Mouse (Mus musculus): ENCODE results near the gene Epm2a. TPM values are rescaled to one million over a fixed set of nuclear protein-coding genes. Genes with fewer than 3 reads are reported as not detected.
"Not testable (repeated sequence)": the region's sequence is repeated elsewhere in the genome, so short reads cannot be mapped to it uniquely, and the experiment has no call there.

The Epm2a gene
- total and polyA plus RNA-seq, 2 experiments = 2.9 to 6.7 TPM

DNA sequence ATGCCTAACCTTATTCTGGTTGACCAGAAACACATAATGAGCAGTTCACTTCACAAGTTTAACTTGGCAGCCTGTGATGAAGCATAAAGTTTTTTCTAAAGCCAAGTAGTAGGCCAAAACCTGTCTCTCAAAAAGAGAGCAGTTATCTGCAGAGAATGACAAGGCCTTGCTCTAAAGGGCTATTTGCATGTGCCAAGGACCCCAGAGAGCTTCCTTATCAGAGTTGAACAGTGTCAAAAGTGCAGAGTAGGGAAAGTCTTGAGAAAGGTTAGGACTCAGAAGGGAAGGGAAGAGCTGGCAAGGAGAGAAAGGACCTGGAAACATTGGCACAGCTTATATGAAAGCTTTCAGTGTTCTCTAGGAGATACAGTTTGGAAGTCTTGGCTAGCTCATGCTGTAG lies 32.7 kb upstream of the Epm2a start:
- no peak overlapping the region for H3K4me3 ChIP-seq (ENCODE audit: insufficient read depth, low read depth, low read length)
- TF ChIP-seq CTCF (IDR thresholded peaks at IDR 0.05; ENCODE audit: low read depth, low read length) (no peak), POLR2A (IDR thresholded peaks at IDR 0.05; ENCODE audit: extremely low read depth, insufficient read depth, low read length) (no peak)
- H3K9ac ChIP-seq (ENCODE audit: low read depth, low read length) = no peak overlapping the region
- H3K79me2 ChIP-seq (ENCODE audit: control insufficient read depth, insufficient read depth, low read length) = no peaks in the 10 kb centered on the region
- no peak overlapping the region for H3K27ac ChIP-seq (replicated peaks; ENCODE audit: insufficient read depth, low read depth, low read length)
- no peaks in the 10 kb centered on the region for H3K4me1 ChIP-seq (ENCODE audit: control insufficient read depth, insufficient read depth, low read length)
- DNase-seq (ENCODE audit: extremely low read depth, low read depth, low spot score) = no peak
- no peaks in the 10 kb centered on the region for H3K27me3 ChIP-seq (ENCODE audit: control insufficient read depth, insufficient read depth, low read length)
- H3K36me3 ChIP-seq (ENCODE audit: control insufficient read depth, insufficient read depth, low read length) = no peaks in the 10 kb centered on the region

DNA sequence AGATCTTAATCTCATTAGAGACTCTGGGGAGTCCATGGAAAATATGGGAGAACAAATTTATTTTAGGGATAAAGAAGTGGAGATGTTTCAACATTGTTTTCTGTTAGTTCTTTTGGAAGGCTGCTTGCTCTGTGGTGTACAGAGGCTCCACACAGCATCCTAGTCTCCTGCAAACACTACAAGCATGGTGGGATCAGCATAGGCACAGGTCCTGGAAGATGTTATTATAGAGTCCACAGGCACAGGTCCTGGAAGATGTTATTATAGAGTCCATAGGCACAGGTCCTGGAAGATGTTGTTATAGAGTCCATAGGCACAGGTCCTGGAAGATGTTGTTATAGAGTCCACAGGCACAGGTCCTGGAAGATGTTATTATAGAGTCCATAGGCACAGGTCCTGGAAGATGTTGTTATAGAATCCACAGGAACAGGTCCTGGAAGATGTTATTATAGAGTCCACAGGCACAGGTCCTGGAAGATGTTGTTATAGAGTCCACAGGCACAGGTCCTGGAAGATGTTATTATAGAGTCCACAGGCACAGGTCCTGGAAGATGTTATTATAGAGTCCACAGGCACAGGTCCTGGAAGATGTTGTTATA lies 25.2 kb upstream of the Epm2a start:
- H3K9ac ChIP-seq (ENCODE audit: low read depth, low read length); H3K4me1 ChIP-seq (ENCODE audit: control insufficient read depth, insufficient read depth, low read length); DNase-seq (ENCODE audit: extremely low read depth, low read depth, low spot score); H3K27me3 ChIP-seq (ENCODE audit: control insufficient read depth, insufficient read depth, low read length); H3K36me3 ChIP-seq (ENCODE audit: control insufficient read depth, insufficient read depth, low read length); H3K79me2 ChIP-seq (ENCODE audit: control insufficient read depth, insufficient read depth, low read length); H3K4me3 ChIP-seq (ENCODE audit: insufficient read depth, low read depth, low read length); H3K27ac ChIP-seq (replicated peaks; ENCODE audit: insufficient read depth, low read depth, low read length): not testable (repeated sequence)

DNA sequence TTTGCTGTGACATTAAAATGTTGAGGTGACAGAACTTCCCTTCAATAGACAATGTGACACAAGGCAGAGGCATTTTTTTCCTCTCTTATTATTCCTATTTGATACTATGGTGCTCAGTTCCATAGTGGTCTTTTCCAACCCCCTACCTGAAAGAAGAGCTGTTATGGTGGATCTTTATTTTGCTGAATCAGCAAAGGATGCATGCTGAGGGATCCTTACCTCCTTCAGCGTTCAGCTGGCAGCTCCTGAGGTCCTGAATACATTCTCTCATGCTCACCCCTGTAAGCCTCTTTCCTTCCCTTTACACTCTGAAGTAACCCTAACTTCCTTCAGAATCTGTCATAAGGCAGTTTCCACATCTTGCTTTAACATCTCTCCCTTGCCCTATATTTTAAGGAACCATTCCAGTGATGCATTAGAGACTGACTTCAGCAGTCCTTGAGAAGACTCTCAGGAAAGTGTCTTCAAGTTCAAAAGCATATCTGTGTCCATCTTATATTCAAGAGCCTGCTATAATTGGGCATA lies 23.7 kb upstream of the Epm2a start:
- Histone ChIP-seq H3K27me3 (ENCODE audit: control insufficient read depth, insufficient read depth, low read length) (no peaks in the 10 kb centered on the region), H3K4me3 (ENCODE audit: insufficient read depth, low read depth, low read length) (no peak overlapping the region), H3K79me2 (ENCODE audit: control insufficient read depth, insufficient read depth, low read length) (no peaks in the 10 kb centered on the region), H3K9ac (ENCODE audit: low read depth, low read length) (no peak overlapping the region), H3K27ac (replicated peaks; ENCODE audit: insufficient read depth, low read depth, low read length) (no peak overlapping the region), H3K36me3 (ENCODE audit: control insufficient read depth, insufficient read depth, low read length) (no peaks in the 10 kb centered on the region), H3K4me1 (ENCODE audit: control insufficient read depth, insufficient read depth, low read length) (no peaks in the 10 kb centered on the region)
- no peak for DNase-seq (ENCODE audit: extremely low read depth, low read depth, low spot score)
- WGBS = 73% methylated on average over 1 of the region's 1 CpGs
- TF ChIP-seq CTCF (IDR thresholded peaks at IDR 0.05; ENCODE audit: low read depth, low read length) (no peak), POLR2A (IDR thresholded peaks at IDR 0.05; ENCODE audit: extremely low read depth, insufficient read depth, low read length) (no peak)

DNA sequence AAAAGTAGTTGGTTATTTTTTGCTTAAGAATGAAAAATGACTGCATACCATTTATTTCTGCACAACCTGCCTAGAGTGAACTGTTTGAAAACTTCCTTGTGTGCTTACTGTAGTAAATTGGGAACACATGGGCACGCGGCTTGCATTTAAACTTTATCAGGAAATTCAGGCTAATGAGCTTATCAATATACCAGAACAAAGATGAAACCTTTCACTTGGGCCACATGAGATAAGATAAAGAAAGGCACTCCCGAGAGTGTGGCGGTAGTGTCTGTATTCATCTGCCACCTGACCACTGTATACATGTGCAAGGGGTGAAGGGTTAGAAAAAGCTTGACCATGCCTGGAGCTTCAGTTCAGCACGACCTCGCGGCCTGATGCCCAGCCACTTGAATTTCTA lies 20.9 kb upstream of the Epm2a start:
- no peak for TF ChIP-seq POLR2A (IDR thresholded peaks at IDR 0.05; ENCODE audit: extremely low read depth, insufficient read depth, low read length)
- TF ChIP-seq CTCF (IDR thresholded peaks at IDR 0.05; ENCODE audit: low read depth, low read length) = no peak
- WGBS = 75% methylated on average over 7 of the region's 7 CpGs
- H3K27me3 ChIP-seq (ENCODE audit: control insufficient read depth, insufficient read depth, low read length) = no peaks in the 10 kb centered on the region

DNA sequence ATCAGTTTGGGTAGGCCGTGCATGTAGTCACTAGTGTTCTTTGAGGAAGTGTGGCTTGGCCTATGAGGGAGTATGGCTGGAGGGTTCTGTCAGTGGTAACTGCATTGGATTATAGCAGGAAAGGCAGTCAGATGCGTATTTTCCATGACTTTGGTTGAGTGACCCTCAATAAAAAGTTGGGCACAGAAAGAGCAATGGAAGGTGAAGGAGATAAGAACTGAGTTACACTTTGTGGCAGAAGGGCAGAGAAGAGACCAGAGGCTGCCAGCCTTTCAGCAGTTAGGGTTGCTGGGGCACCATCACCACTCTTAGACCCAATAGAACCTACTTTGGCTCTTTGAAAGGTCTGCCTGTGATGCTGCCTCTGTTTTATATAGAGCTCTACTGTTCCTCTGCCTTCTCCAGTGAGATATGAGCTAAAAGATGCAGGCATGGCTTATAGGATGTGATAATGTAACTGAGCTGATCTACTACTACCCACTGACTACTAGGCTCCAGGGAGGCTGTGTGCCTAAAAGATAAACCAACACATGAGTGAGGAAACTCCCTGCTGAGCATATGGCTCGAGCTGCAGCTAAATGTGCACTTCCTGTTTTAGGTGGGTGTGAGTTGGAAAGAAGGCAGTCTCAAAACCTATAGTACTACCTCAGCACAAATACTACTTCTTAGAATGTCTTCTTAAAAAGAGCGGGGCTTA lies 19.9 kb upstream of the Epm2a start:
- Histone ChIP-seq H3K27ac (replicated peaks; ENCODE audit: insufficient read depth, low read depth, low read length) (no peak overlapping the region), H3K4me1 (ENCODE audit: control insufficient read depth, insufficient read depth, low read length) (no peaks in the 10 kb centered on the region), H3K4me3 (ENCODE audit: insufficient read depth, low read depth, low read length) (no peak overlapping the region), H3K9ac (ENCODE audit: low read depth, low read length) (no peak overlapping the region), H3K27me3 (ENCODE audit: control insufficient read depth, insufficient read depth, low read length) (no peaks in the 10 kb centered on the region), H3K36me3 (ENCODE audit: control insufficient read depth, insufficient read depth, low read length) (no peaks in the 10 kb centered on the region), H3K79me2 (ENCODE audit: control insufficient read depth, insufficient read depth, low read length) (no peaks in the 10 kb centered on the region)
- 85% methylated on average over 4 of the region's 4 CpGs for WGBS
- TF ChIP-seq POLR2A (IDR thresholded peaks at IDR 0.05; ENCODE audit: extremely low read depth, insufficient read depth, low read length) = no peak
- no peak for TF ChIP-seq CTCF (IDR thresholded peaks at IDR 0.05; ENCODE audit: low read depth, low read length)
- DNase-seq (ENCODE audit: extremely low read depth, low read depth, low spot score) = no peak

More for the DNA sequence above, 20.9 kb upstream of the Epm2a start:
- Histone ChIP-seq H3K36me3 (ENCODE audit: control insufficient read depth, insufficient read depth, low read length) (no peaks in the 10 kb centered on the region), H3K4me3 (ENCODE audit: insufficient read depth, low read depth, low read length) (no peak overlapping the region), H3K27ac (replicated peaks; ENCODE audit: insufficient read depth, low read depth, low read length) (no peak overlapping the region), H3K79me2 (ENCODE audit: control insufficient read depth, insufficient read depth, low read length) (no peaks in the 10 kb centered on the region), H3K9ac (ENCODE audit: low read depth, low read length) (no peak overlapping the region), H3K4me1 (ENCODE audit: control insufficient read depth, insufficient read depth, low read length) (no peaks in the 10 kb centered on the region)
- no peak for DNase-seq (ENCODE audit: extremely low read depth, low read depth, low spot score)

DNA sequence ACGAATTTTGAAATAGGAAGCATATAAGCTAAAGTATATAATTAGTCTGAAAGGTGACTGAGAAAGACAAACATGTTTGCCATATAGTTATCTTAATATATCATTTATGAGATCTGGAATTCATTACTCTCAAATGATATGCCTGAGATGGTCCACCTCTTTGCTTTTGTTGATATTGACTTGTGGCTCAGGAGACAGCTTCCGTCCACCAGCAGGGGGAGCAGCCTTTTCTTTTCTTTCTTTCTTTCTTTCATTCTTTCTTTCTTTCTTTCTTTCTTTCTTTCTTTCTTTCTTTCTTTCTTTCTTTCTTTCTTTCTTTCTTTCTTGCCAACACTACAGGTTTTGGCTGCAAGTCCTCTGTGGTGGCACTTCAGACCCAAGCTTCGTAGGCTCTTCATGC lies 16.7 kb upstream of the Epm2a start:
- Histone ChIP-seq H3K79me2 (ENCODE audit: control insufficient read depth, insufficient read depth, low read length) (no peaks in the 10 kb centered on the region), H3K27me3 (ENCODE audit: control insufficient read depth, insufficient read depth, low read length) (no peaks in the 10 kb centered on the region), H3K27ac (replicated peaks; ENCODE audit: insufficient read depth, low read depth, low read length) (no peak overlapping the region), H3K36me3 (ENCODE audit: control insufficient read depth, insufficient read depth, low read length) (no peaks in the 10 kb centered on the region), H3K9ac (ENCODE audit: low read depth, low read length) (no peak overlapping the region), H3K4me1 (ENCODE audit: control insufficient read depth, insufficient read depth, low read length) (no peaks in the 10 kb centered on the region), H3K4me3 (ENCODE audit: insufficient read depth, low read depth, low read length) (no peak overlapping the region)
- 94% methylated on average over 3 of the region's 3 CpGs for WGBS
- DNase-seq (ENCODE audit: extremely low read depth, low read depth, low spot score) = no peak
- TF ChIP-seq POLR2A (IDR thresholded peaks at IDR 0.05; ENCODE audit: extremely low read depth, insufficient read depth, low read length) = no peak
- peak; percentile 44; the same call in 1 of the 2 replicates for TF ChIP-seq CTCF (IDR thresholded peaks at IDR 0.05; ENCODE audit: low read depth, low read length)

Data from liver, adult 2 months (tissue).